ENCODE assay signal across 15 mouse cellular contexts in genomic region chr5:121968416-121968815, GRCm38 (mm10).
DNase-seq lines count a peak whose midpoint lies in the region; ATAC-seq and TF ChIP-seq lines count a peak whose summit lies in the region.
"Had no signal": no experiment of that assay in that cellular context is flagged by ENCODE, and none has a peak within 500 bp of the region (broad histone marks: within the 10 kb centered on the region; RNA-seq: fewer than 3 reads in every experiment).

No protein-coding gene starts in this region.

- TF ChIP-seq CTCF in lung, adult 2 months (IDR thresholded peaks at IDR 0.05; ENCODE audit: insufficient read depth, low read length) = no peak

- 0 out of 2 replicates have a peak overlapping the region, but pooled peaks have one; percentile 10 for H3K4me2 ChIP-seq in forebrain, embryonic 13.5 days
- H3K4me2 ChIP-seq in forebrain, embryonic 11.5 days (ENCODE audit: low read depth, low read length, severe bottlenecking) = no peak overlapping the region
- no peak overlapping the region for H3K4me2 ChIP-seq in midbrain, embryonic 12.5 days (replicated peaks)
- H3K4me2 ChIP-seq in midbrain, embryonic 11.5 days = no peak overlapping the region
- 0 out of 2 replicates have a peak overlapping the region, but pooled peaks have one; percentile 3 for H3K4me2 ChIP-seq in forebrain, embryonic 14.5 days (ENCODE audit: low read length)
- no peak overlapping the region for H3K4me2 ChIP-seq in midbrain, embryonic 14.5 days (ENCODE audit: low read length)
- H3K4me2 ChIP-seq: limb, embryonic 13.5 days; lung, embryonic 14.5 days had no signal

- TF ChIP-seq POLR2A in lung, adult 2 months (IDR thresholded peaks at IDR 0.05; ENCODE audit: borderline replicate concordance, extremely low read depth, low read depth, low read length) = no peak

- H3K4me1 ChIP-seq in forebrain, embryonic 13.5 days = peaks cover 60% of the 10 kb centered on the region
- peaks cover 12% of the 10 kb centered on the region; the same call in 1 of the 2 replicates for H3K4me1 ChIP-seq in forebrain, embryonic 11.5 days (replicated peaks; ENCODE audit: control insufficient read depth, insufficient read depth, low read length)
- H3K4me1 ChIP-seq in midbrain, embryonic 12.5 days = peaks cover 47% of the 10 kb centered on the region
- peaks cover 22% of the 10 kb centered on the region for H3K4me1 ChIP-seq in midbrain, embryonic 11.5 days (ENCODE audit: control insufficient read depth, insufficient read depth, low read length)
- H3K4me1 ChIP-seq in forebrain, embryonic 14.5 days (ENCODE audit: control insufficient read depth, insufficient read depth, low read length) = peaks cover 32% of the 10 kb centered on the region
- peaks cover 47% of the 10 kb centered on the region for H3K4me1 ChIP-seq in midbrain, embryonic 14.5 days (ENCODE audit: control insufficient read depth, insufficient read depth, low read length)
- no peaks in the 10 kb centered on the region for H3K4me1 ChIP-seq in lung, adult 2 months (ENCODE audit: control insufficient read depth, insufficient read depth, low read length)

- H3K27ac ChIP-seq in forebrain, embryonic 13.5 days = peak overlapping the region; percentile 80
- no peak overlapping the region for H3K27ac ChIP-seq in forebrain, embryonic 11.5 days (ENCODE audit: low read depth, low read length)
- H3K27ac ChIP-seq in midbrain, embryonic 12.5 days (replicated peaks) = peak overlapping the region; percentile 27; the same call in 1 of the 2 replicates
- H3K27ac ChIP-seq in midbrain, embryonic 11.5 days (ENCODE audit: low read depth, low read length) = no peak overlapping the region
- peak overlapping the region; percentile 86 for H3K27ac ChIP-seq in forebrain, embryonic 14.5 days (ENCODE audit: low read depth, low read length)
- H3K27ac ChIP-seq in midbrain, embryonic 14.5 days (replicated peaks; ENCODE audit: low read depth, low read length) = peak overlapping the region; percentile 69
- H3K27ac ChIP-seq: limb, embryonic 13.5 days had no signal

- H3K4me3 ChIP-seq in forebrain, embryonic 13.5 days = no peak overlapping the region
- H3K4me3 ChIP-seq in forebrain, embryonic 11.5 days (ENCODE audit: low read depth, low read length) = no peak overlapping the region
- no peak overlapping the region for H3K4me3 ChIP-seq in midbrain, embryonic 12.5 days
- no peak overlapping the region for H3K4me3 ChIP-seq in midbrain, embryonic 11.5 days (ENCODE audit: low read depth, low read length)
- H3K4me3 ChIP-seq in forebrain, embryonic 14.5 days (ENCODE audit: low read depth, low read length) = no peak overlapping the region
- no peak overlapping the region for H3K4me3 ChIP-seq in midbrain, embryonic 14.5 days (replicated peaks; ENCODE audit: low read depth, low read length)
- no peak overlapping the region for H3K4me3 ChIP-seq in lung, adult 2 months (replicated peaks; ENCODE audit: extremely low read depth, low read depth, low read length)
- H3K4me3 ChIP-seq: limb, embryonic 13.5 days; myocyte had no signal

- H3K9ac ChIP-seq in forebrain, embryonic 13.5 days = no peak overlapping the region
- H3K9ac ChIP-seq in forebrain, embryonic 11.5 days (ENCODE audit: low read length) = no peak overlapping the region
- H3K9ac ChIP-seq in midbrain, embryonic 12.5 days (replicated peaks) = no peak overlapping the region
- no peak overlapping the region for H3K9ac ChIP-seq in midbrain, embryonic 11.5 days (ENCODE audit: low read length)
- H3K9ac ChIP-seq in forebrain, embryonic 14.5 days (ENCODE audit: low read length) = no peak overlapping the region
- H3K9ac ChIP-seq in midbrain, embryonic 14.5 days (replicated peaks; ENCODE audit: low read length) = no peak overlapping the region
- H3K9ac ChIP-seq: limb, embryonic 13.5 days; lung, embryonic 14.5 days had no signal

- H3K9me3 ChIP-seq in forebrain, embryonic 13.5 days (replicated peaks) = 0 out of 2 replicates have a peak, but pooled peaks cover 5% of the 10 kb centered on the region
- no peaks in the 10 kb centered on the region for H3K9me3 ChIP-seq in forebrain, embryonic 11.5 days (ENCODE audit: control insufficient read depth, low read length)
- no peaks in the 10 kb centered on the region for H3K9me3 ChIP-seq in midbrain, embryonic 12.5 days
- H3K9me3 ChIP-seq in midbrain, embryonic 11.5 days (ENCODE audit: control insufficient read depth, low read length) = no peaks in the 10 kb centered on the region
- no peaks in the 10 kb centered on the region for H3K9me3 ChIP-seq in forebrain, embryonic 14.5 days (replicated peaks; ENCODE audit: control insufficient read depth, low read length)
- no peaks in the 10 kb centered on the region for H3K9me3 ChIP-seq in midbrain, embryonic 14.5 days (ENCODE audit: control insufficient read depth, low read length)

- no peaks in the 10 kb centered on the region for H3K36me3 ChIP-seq in forebrain, embryonic 13.5 days (ENCODE audit: poor library complexity, severe bottlenecking)
- H3K36me3 ChIP-seq in forebrain, embryonic 11.5 days (ENCODE audit: control insufficient read depth, insufficient read depth, low read length) = no peaks in the 10 kb centered on the region
- no peaks in the 10 kb centered on the region for H3K36me3 ChIP-seq in midbrain, embryonic 12.5 days
- no peaks in the 10 kb centered on the region for H3K36me3 ChIP-seq in midbrain, embryonic 11.5 days (ENCODE audit: control insufficient read depth, insufficient read depth, low read length)
- H3K36me3 ChIP-seq in forebrain, embryonic 14.5 days (ENCODE audit: control insufficient read depth, insufficient read depth, low read length) = no peaks in the 10 kb centered on the region
- H3K36me3 ChIP-seq in midbrain, embryonic 14.5 days (ENCODE audit: control insufficient read depth, insufficient read depth, low read length) = no peaks in the 10 kb centered on the region
- H3K36me3 ChIP-seq: limb, embryonic 13.5 days had no signal

- no peaks in the 10 kb centered on the region for H3K27me3 ChIP-seq in forebrain, embryonic 13.5 days
- H3K27me3 ChIP-seq in forebrain, embryonic 11.5 days (ENCODE audit: control insufficient read depth, insufficient read depth, low read length) = no peaks in the 10 kb centered on the region
- no peaks in the 10 kb centered on the region for H3K27me3 ChIP-seq in midbrain, embryonic 12.5 days
- H3K27me3 ChIP-seq in midbrain, embryonic 11.5 days (ENCODE audit: control insufficient read depth, insufficient read depth, low read length) = no peaks in the 10 kb centered on the region
- H3K27me3 ChIP-seq in forebrain, embryonic 14.5 days (replicated peaks; ENCODE audit: control insufficient read depth, insufficient read depth, low read length) = no peaks in the 10 kb centered on the region
- H3K27me3 ChIP-seq in midbrain, embryonic 14.5 days (ENCODE audit: control insufficient read depth, insufficient read depth, low read length) = no peaks in the 10 kb centered on the region

- no peak for DNase-seq in forebrain, embryonic 11.5 days (ENCODE audit: low spot score)
- DNase-seq in midbrain, embryonic 11.5 days (ENCODE audit: low spot score, missing footprints) = no peak
- peak; percentile 88 for DNase-seq in forebrain, embryonic 14.5 days (ENCODE audit: low spot score)
- peak; percentile 56 for DNase-seq in midbrain, embryonic 14.5 days
- DNase-seq in lung, adult 2 months = no peak
- DNase-seq in gastrocnemius, postnatal 25 days = no peak
- DNase-seq: cerebellum, adult 8-10 months; embryo, embryonic 11 days; gastrocnemius, postnatal 10 days; thymus, adult 18-20 months had no signal

- peak; percentile 90 for ATAC-seq in forebrain, embryonic 13.5 days
- no peak for ATAC-seq in forebrain, embryonic 11.5 days (replicated peaks; ENCODE audit: low FRiP score)
- ATAC-seq in midbrain, embryonic 12.5 days (ENCODE audit: low FRiP score, low read depth) = 0 out of 2 replicates have a peak, but pooled peaks have one; percentile 14
- ATAC-seq in midbrain, embryonic 11.5 days (ENCODE audit: low FRiP score) = no peak
- ATAC-seq in forebrain, embryonic 14.5 days = peak; percentile 88
- ATAC-seq in midbrain, embryonic 14.5 days (ENCODE audit: low FRiP score, low TSS enrichment) = peak; percentile 51; the same call in 1 of the 2 replicates

- 48% methylated on average over 15 of the region's 15 CpGs for WGBS in forebrain, embryonic 13.5 days
- WGBS in forebrain, embryonic 11.5 days = 80% methylated on average over 15 of the region's 15 CpGs
- 76% methylated on average over 15 of the region's 15 CpGs for WGBS in midbrain, embryonic 12.5 days
- 89% methylated on average over 15 of the region's 15 CpGs for WGBS in midbrain, embryonic 11.5 days
- WGBS in forebrain, embryonic 14.5 days = 36% methylated on average over 15 of the region's 15 CpGs
- 44% methylated on average over 15 of the region's 15 CpGs for WGBS in midbrain, embryonic 14.5 days
- WGBS in lung, adult 2 months = 82% methylated on average over 15 of the region's 15 CpGs

Comparison
In these comparisons a context has a peak if more than half of its experiments do, and no peak if none do; other contexts are left out.
1. ATAC-seq: peak in forebrain, embryonic 13.5 days (single experiment), midbrain, embryonic 12.5 days (single experiment), forebrain, embryonic 14.5 days (single experiment) and midbrain, embryonic 14.5 days (single experiment); none in forebrain, embryonic 11.5 days (single experiment) and midbrain, embryonic 11.5 days (single experiment).
2. H3K27ac ChIP-seq: peak in forebrain, embryonic 13.5 days (single experiment), midbrain, embryonic 12.5 days (single experiment), forebrain, embryonic 14.5 days (single experiment) and midbrain, embryonic 14.5 days (single experiment); none in forebrain, embryonic 11.5 days (single experiment) and midbrain, embryonic 11.5 days (single experiment).
3. H3K4me2 ChIP-seq: peak in forebrain, embryonic 13.5 days (single experiment) and forebrain, embryonic 14.5 days (single experiment); none in forebrain, embryonic 11.5 days (single experiment), midbrain, embryonic 12.5 days (single experiment), midbrain, embryonic 11.5 days (single experiment) and midbrain, embryonic 14.5 days (single experiment).
4. DNase-seq: peak in forebrain, embryonic 14.5 days (single experiment) and midbrain, embryonic 14.5 days (single experiment); none in forebrain, embryonic 11.5 days (single experiment), midbrain, embryonic 11.5 days (single experiment), lung, adult 2 months (single experiment) and gastrocnemius, postnatal 25 days (single experiment).